Mouse (Mus musculus): ENCODE data around the gene Rbfox3. TPM values are rescaled to one million over a fixed set of nuclear protein-coding genes. Genes with fewer than 3 reads are reported as not detected.

Gene Rbfox3
- polyA plus RNA-seq, 1 experiment, result 0.03 TPM

DNA sequence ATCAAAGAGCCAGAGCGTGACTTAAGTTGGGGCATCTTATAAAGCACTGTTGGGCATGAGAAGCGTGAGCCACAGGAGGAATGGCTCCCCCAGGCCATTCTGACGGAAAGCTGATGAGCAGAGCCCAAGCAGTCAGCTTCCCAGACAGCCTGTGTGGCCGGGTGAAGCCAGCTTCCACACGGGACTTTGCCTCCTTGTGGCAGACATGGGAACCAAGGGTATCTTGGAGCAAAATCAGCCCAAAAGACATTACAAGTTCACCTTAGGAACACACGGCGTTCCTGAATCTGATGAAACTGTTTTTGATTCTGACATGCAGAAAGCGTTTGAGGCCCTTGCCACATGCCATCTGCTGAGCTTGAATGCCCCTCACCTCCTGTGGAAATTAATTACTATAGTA is 303.5 kb downstream of the Rbfox3 start:
- Histone ChIP-seq H3K4me1 (peaks cover 3% of the 10 kb centered on the region; the same call in 1 of the 2 replicates), H3K27me3 (replicated peaks) (peaks cover 48% of the 10 kb centered on the region), H3K4me3 (replicated peaks) (no peak overlapping the region), H3K9me3 (peaks cover 13% of the 10 kb centered on the region), H3K36me3 (replicated peaks; ENCODE audit: low read length) (no peaks in the 10 kb centered on the region)
- no peak for TF ChIP-seq FLI1 (IDR thresholded peaks at IDR 0.05; ENCODE audit: low read length)
- TF ChIP-seq GATA1 (IDR thresholded peaks at IDR 0.05; ENCODE audit: borderline replicate concordance, low read length), result no peak

GRCm38 (mm10) chr11:118605570-118605969 is 305.8 kb downstream of the Rbfox3 start:
- peaks cover 47% of the 10 kb centered on the region for H3K27me3 ChIP-seq (replicated peaks)
- no peak overlapping the region for H3K4me3 ChIP-seq (replicated peaks)
- peaks cover 3% of the 10 kb centered on the region; the same call in 1 of the 2 replicates for H3K4me1 ChIP-seq
- H3K9me3 ChIP-seq, result peaks cover 13% of the 10 kb centered on the region
- no peak for TF ChIP-seq GATA1 (IDR thresholded peaks at IDR 0.05; ENCODE audit: borderline replicate concordance, low read length)
- no peak for TF ChIP-seq FLI1 (IDR thresholded peaks at IDR 0.05; ENCODE audit: low read length)
- no peaks in the 10 kb centered on the region for H3K36me3 ChIP-seq (replicated peaks; ENCODE audit: low read length)

GRCm38 (mm10) chr11:118604206-118604605 is 307.2 kb downstream of the Rbfox3 start:
- no peak overlapping the region for H3K4me3 ChIP-seq (replicated peaks)
- H3K27me3 ChIP-seq (replicated peaks), result peaks cover 48% of the 10 kb centered on the region
- H3K4me1 ChIP-seq, result peaks cover 3% of the 10 kb centered on the region; the same call in 1 of the 2 replicates
- TF ChIP-seq GATA1 (IDR thresholded peaks at IDR 0.05; ENCODE audit: borderline replicate concordance, low read length) (no peak), FLI1 (IDR thresholded peaks at IDR 0.05; ENCODE audit: low read length) (no peak)
- H3K36me3 ChIP-seq (replicated peaks; ENCODE audit: low read length), result no peaks in the 10 kb centered on the region
- H3K9me3 ChIP-seq, result peaks cover 13% of the 10 kb centered on the region

- Histone ChIP-seq H3K36me3 (replicated peaks; ENCODE audit: low read length) (no peaks in the 10 kb centered on the region), H3K9me3 (peaks cover 13% of the 10 kb centered on the region), H3K4me3 (replicated peaks) (no peak overlapping the region), H3K27me3 (replicated peaks) (peaks cover 50% of the 10 kb centered on the region), H3K4me1 (peaks cover 3% of the 10 kb centered on the region; the same call in 1 of the 2 replicates)
- TF ChIP-seq GATA1 (IDR thresholded peaks at IDR 0.05; ENCODE audit: borderline replicate concordance, low read length), result no peak
- no peak for TF ChIP-seq FLI1 (IDR thresholded peaks at IDR 0.05; ENCODE audit: low read length)
Observed at GRCm38 (mm10) chr11:118603126-118603525, 308.3 kb downstream of the Rbfox3 start.

DNA sequence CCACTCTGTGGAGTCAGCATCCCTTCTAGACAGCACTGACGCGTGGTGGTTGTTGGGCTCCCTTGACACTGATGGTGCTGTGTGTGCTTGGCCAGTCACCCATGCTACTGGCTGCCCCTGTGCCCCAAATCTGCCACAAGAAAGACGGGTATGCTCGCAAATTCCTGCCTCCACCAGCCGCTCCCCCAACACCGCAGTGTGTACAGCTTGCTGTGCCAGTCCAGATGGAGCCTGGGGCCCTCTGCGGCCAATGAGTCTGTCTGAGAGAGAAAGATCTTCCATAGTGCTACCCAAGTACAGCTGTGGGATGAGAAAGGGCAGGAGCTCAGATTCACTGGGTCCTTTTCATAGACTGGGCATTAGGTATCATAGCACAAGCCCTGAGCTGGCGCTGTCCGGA is 309.9 kb downstream of the Rbfox3 start:
- TF ChIP-seq FLI1 (IDR thresholded peaks at IDR 0.05; ENCODE audit: low read length), result no peak
- no peak for TF ChIP-seq GATA1 (IDR thresholded peaks at IDR 0.05; ENCODE audit: borderline replicate concordance, low read length)
- Histone ChIP-seq H3K4me3 (replicated peaks) (no peak overlapping the region), H3K4me1 (peaks cover 9% of the 10 kb centered on the region; the same call in 1 of the 2 replicates), H3K9me3 (peaks cover 13% of the 10 kb centered on the region), H3K36me3 (replicated peaks; ENCODE audit: low read length) (no peaks in the 10 kb centered on the region), H3K27me3 (replicated peaks) (peaks cover 58% of the 10 kb centered on the region)

DNA sequence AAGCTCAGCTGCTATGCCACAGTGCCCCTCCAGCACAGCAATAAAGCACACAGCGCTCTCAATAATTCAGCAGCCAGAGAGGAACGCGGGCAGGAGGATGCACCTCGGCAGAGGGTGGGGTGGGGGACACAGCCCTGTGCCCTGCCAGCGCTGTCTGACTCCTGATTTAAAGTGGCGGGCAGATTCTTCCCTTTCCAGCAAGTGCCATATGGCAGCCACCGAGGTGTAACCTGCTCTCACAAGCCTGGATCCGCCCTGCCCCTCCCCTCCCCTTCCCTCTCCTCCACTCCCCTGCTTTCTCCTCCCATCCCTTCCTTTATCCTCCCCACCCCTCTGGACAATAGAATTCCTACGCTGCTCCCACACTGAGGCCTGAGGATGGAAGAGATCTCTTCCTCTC is 311.2 kb downstream of the Rbfox3 start:
- H3K36me3 ChIP-seq (replicated peaks; ENCODE audit: low read length), result no peaks in the 10 kb centered on the region
- TF ChIP-seq FLI1 (IDR thresholded peaks at IDR 0.05; ENCODE audit: low read length) (no peak), GATA1 (IDR thresholded peaks at IDR 0.05; ENCODE audit: borderline replicate concordance, low read length) (no peak)
- peaks cover 8% of the 10 kb centered on the region for H3K9me3 ChIP-seq
- peaks cover 9% of the 10 kb centered on the region; the same call in 1 of the 2 replicates for H3K4me1 ChIP-seq
- H3K4me3 ChIP-seq (replicated peaks), result no peak overlapping the region
- peaks cover 65% of the 10 kb centered on the region for H3K27me3 ChIP-seq (replicated peaks)

GRCm38 (mm10) chr11:118598726-118599125 is 312.7 kb downstream of the Rbfox3 start:
- H3K4me1 ChIP-seq, result peaks cover 6% of the 10 kb centered on the region; the same call in 1 of the 2 replicates
- peaks cover 69% of the 10 kb centered on the region for H3K27me3 ChIP-seq (replicated peaks)
- TF ChIP-seq GATA1 (IDR thresholded peaks at IDR 0.05; ENCODE audit: borderline replicate concordance, low read length), result no peak
- TF ChIP-seq FLI1 (IDR thresholded peaks at IDR 0.05; ENCODE audit: low read length), result no peak
- no peak overlapping the region for H3K4me3 ChIP-seq (replicated peaks)
- no peaks in the 10 kb centered on the region for H3K36me3 ChIP-seq (replicated peaks; ENCODE audit: low read length)
- no peaks in the 10 kb centered on the region for H3K9me3 ChIP-seq

DNA sequence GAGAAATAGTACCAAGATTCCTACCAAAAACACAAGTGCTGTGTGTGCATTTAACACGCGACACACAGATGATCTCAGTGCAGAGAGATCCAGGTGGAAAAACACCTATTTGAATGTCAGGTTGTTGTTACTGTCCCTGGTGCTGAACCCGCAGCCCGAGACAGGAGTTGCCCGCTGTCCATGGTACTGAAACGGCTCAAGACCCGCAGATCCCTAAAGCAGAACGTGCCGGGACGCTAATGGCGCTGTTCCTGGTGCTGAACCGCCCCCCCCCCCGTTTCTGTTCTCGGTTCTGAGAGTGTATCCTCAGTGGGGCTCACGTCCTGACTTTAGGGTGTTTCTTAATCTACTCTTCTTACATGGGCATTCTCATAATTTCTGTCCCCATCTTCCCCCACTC is 326.6 kb downstream of the Rbfox3 start:
- no peaks in the 10 kb centered on the region for H3K9me3 ChIP-seq
- no peak overlapping the region for H3K4me3 ChIP-seq (replicated peaks)
- no peaks in the 10 kb centered on the region for H3K4me1 ChIP-seq
- peaks cover 21% of the 10 kb centered on the region for H3K27me3 ChIP-seq (replicated peaks)
- H3K36me3 ChIP-seq (replicated peaks; ENCODE audit: low read length), result no peaks in the 10 kb centered on the region
- no peak for TF ChIP-seq FLI1 (IDR thresholded peaks at IDR 0.05; ENCODE audit: low read length)

GRCm38 (mm10) chr11:118583989-118584388 is 327.4 kb downstream of the Rbfox3 start:
- TF ChIP-seq FLI1 (IDR thresholded peaks at IDR 0.05; ENCODE audit: low read length) (no peak), GATA1 (IDR thresholded peaks at IDR 0.05; ENCODE audit: borderline replicate concordance, low read length) (no peak)
- Histone ChIP-seq H3K36me3 (replicated peaks; ENCODE audit: low read length) (no peaks in the 10 kb centered on the region), H3K27me3 (replicated peaks) (peaks cover 21% of the 10 kb centered on the region), H3K4me1 (no peaks in the 10 kb centered on the region), H3K9me3 (no peaks in the 10 kb centered on the region), H3K4me3 (replicated peaks) (no peak overlapping the region)

DNA sequence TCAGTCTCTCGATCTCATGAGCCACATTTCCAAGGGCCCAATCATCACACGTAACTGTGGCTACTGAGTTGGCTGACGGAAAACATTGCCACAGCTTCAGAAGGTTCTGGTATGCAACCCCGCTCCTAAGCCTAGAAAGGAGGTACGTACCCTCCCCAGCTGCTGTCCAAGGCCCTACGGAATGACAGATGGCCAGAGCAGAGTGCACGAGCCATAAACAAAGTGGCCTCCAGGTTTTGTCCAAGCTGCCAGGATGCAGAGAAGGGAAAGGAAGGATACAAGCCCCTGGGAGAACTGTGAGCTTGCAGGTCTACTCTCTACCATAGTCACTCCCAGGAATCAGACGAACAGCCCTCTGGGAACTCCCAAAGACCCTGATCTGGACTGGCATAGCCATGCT is 327.8 kb downstream of the Rbfox3 start:
- Histone ChIP-seq H3K4me1 (no peaks in the 10 kb centered on the region), H3K4me3 (replicated peaks) (no peak overlapping the region), H3K27me3 (replicated peaks) (peaks cover 24% of the 10 kb centered on the region), H3K9me3 (no peaks in the 10 kb centered on the region), H3K36me3 (replicated peaks; ENCODE audit: low read length) (no peaks in the 10 kb centered on the region)
- no peak for TF ChIP-seq GATA1 (IDR thresholded peaks at IDR 0.05; ENCODE audit: borderline replicate concordance, low read length)

DNA sequence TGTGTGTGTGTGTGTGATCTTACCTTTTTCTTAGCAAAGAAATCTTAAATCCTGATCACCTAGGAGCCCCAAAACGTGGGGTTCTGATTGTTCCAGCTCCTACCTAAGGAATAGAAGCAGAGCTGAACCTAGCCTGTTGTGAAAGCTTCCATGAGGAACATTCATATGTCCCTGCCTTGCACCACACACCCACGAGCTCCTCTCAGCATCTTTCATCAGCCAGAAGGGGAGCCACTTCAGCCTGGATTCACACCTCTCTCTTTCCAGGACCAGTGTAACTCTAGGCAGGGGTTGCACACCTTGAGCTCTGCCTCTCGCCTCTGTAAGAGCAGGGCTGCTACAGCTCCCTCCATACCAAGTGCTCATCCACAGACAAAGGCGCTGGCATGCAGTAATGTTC is 330.4 kb downstream of the Rbfox3 start:
- Histone ChIP-seq H3K36me3 (replicated peaks; ENCODE audit: low read length) (no peaks in the 10 kb centered on the region), H3K27me3 (replicated peaks) (peaks cover 36% of the 10 kb centered on the region), H3K4me3 (replicated peaks) (no peak overlapping the region), H3K4me1 (no peaks in the 10 kb centered on the region), H3K9me3 (no peaks in the 10 kb centered on the region)
- no peak for TF ChIP-seq FLI1 (IDR thresholded peaks at IDR 0.05; ENCODE audit: low read length)
- no peak for TF ChIP-seq GATA1 (IDR thresholded peaks at IDR 0.05; ENCODE audit: borderline replicate concordance, low read length)
